Mouse (Mus musculus): ENCODE data around the gene Klhdc4. TPM values are rescaled to one million over a fixed set of nuclear protein-coding genes. Genes with fewer than 3 reads are reported as not detected.

The Klhdc4 gene
- polyA plus RNA-seq, 1 experiment from 2014 or later, result 43.7 TPM

DNA sequence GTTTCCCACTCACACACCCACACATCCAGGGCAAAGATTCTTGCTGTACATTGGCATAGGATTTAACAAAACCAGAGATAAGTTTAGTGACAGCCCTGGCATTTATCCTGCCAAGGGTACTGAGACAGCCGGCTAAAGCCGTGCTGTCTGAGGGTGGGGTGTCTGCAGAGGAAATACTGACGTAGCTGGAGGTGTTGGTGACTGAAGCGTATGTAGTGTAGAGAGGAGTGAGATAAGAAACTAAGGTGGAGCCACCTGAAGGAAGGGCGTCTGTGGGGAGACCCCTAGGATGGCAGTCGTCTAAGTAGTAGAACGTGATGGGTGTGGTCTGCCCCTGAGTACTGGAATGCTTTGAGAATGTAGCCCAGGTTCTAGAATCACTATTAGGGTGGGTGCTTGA lies 23.1 kb upstream of the Klhdc4 start:
- Histone ChIP-seq H3K36me3 (ENCODE audit: control insufficient read depth, insufficient read depth, low read length) (no peaks in the 10 kb centered on the region), H3K4me1 (replicated peaks; ENCODE audit: control insufficient read depth, insufficient read depth, low read length) (no peaks in the 10 kb centered on the region), H3K27ac (ENCODE audit: low read depth) (no peak overlapping the region), H3K27me3 (replicated peaks; ENCODE audit: control insufficient read depth, insufficient read depth, low read length) (0 out of 2 replicates have a peak, but pooled peaks cover 3% of the 10 kb centered on the region), H3K9me3 (ENCODE audit: control insufficient read depth, low read length) (no peaks in the 10 kb centered on the region), H3K9ac (ENCODE audit: low read length) (no peak overlapping the region), H3K4me2 (ENCODE audit: low read length) (no peak overlapping the region), H3K4me3 (ENCODE audit: low read depth, low read length) (no peak overlapping the region)
- ATAC-seq (replicated peaks; ENCODE audit: low FRiP score, low TSS enrichment, low read depth) (no peak), DNase-seq (ENCODE audit: low spot score) (no peak)
- 42% methylated on average over 7 of the region's 7 CpGs for WGBS

GRCm38 (mm10) chr8:121851716-121852115 lies 22.3 kb upstream of the Klhdc4 start:
- H3K4me3 ChIP-seq (ENCODE audit: low read depth, low read length), result no peak overlapping the region
- H3K27ac ChIP-seq (ENCODE audit: low read depth), result no peak overlapping the region
- no peaks in the 10 kb centered on the region for H3K9me3 ChIP-seq (ENCODE audit: control insufficient read depth, low read length)
- WGBS, result 33% methylated on average over 7 of the region's 7 CpGs
- no peaks in the 10 kb centered on the region for H3K4me1 ChIP-seq (replicated peaks; ENCODE audit: control insufficient read depth, insufficient read depth, low read length)
- no peak overlapping the region for H3K4me2 ChIP-seq (ENCODE audit: low read length)
- DNase-seq (ENCODE audit: low spot score) (no peak), ATAC-seq (replicated peaks; ENCODE audit: low FRiP score, low TSS enrichment, low read depth) (no peak)
- H3K36me3 ChIP-seq (ENCODE audit: control insufficient read depth, insufficient read depth, low read length), result no peaks in the 10 kb centered on the region
- no peak overlapping the region for H3K9ac ChIP-seq (ENCODE audit: low read length)
- H3K27me3 ChIP-seq (replicated peaks; ENCODE audit: control insufficient read depth, insufficient read depth, low read length), result 0 out of 2 replicates have a peak, but pooled peaks cover 3% of the 10 kb centered on the region

DNA sequence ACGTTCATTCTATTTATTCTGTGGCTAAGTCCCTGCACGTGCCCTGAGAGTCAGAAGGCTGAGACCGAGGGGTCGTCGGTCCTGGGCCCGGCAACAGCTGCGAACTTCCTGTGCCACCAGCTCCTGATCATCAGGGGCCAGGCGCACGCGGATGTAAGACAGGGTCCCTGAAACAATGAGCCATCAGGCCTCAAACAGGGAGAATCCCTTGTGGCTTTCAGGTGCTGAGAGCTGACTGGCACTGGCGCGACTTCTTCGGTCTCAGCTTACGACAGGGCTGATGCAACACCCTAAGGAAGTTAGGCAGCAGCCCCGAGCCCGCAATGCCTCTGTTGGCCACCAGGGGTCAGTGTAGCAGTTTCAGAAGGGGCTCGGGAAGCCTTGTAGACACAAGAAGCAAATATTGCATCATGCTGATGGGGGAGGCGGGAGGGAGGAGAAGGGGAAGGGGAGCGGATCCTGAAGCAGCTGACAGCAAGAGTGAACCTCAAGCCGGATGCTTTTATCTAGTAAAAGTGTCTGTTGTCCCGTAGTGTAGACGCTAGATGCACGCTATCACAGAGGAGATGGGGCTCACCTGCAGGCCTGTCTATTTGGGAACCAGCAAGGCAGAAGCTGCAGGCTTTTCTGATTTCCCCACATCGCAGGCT lies 21.6 kb upstream of the Klhdc4 start:
- H3K4me1 ChIP-seq (replicated peaks; ENCODE audit: control insufficient read depth, insufficient read depth, low read length), result no peaks in the 10 kb centered on the region
- no peak overlapping the region for H3K27ac ChIP-seq (ENCODE audit: low read depth)
- H3K4me2 ChIP-seq (ENCODE audit: low read length), result peak overlapping the region; percentile 49
- H3K4me3 ChIP-seq (ENCODE audit: low read depth, low read length), result peak overlapping the region; percentile 14; the same call in 1 of the 2 replicates
- WGBS, result 7% methylated on average over 24 of the region's 24 CpGs
- peak overlapping the region; percentile 29; the same call in 1 of the 2 replicates for H3K9ac ChIP-seq (ENCODE audit: low read length)
- H3K27me3 ChIP-seq (replicated peaks; ENCODE audit: control insufficient read depth, insufficient read depth, low read length), result 0 out of 2 replicates have a peak, but pooled peaks cover 3% of the 10 kb centered on the region
- ATAC-seq (replicated peaks; ENCODE audit: low FRiP score, low TSS enrichment, low read depth) (peak; percentile 70), DNase-seq (ENCODE audit: low spot score) (peak; percentile 100)
- no peaks in the 10 kb centered on the region for H3K9me3 ChIP-seq (ENCODE audit: control insufficient read depth, low read length)
- H3K36me3 ChIP-seq (ENCODE audit: control insufficient read depth, insufficient read depth, low read length), result no peaks in the 10 kb centered on the region

GRCm38 (mm10) chr8:121850436-121850820 lies 21.1 kb upstream of the Klhdc4 start:
- 53% methylated on average over 12 of the region's 12 CpGs for WGBS

DNA sequence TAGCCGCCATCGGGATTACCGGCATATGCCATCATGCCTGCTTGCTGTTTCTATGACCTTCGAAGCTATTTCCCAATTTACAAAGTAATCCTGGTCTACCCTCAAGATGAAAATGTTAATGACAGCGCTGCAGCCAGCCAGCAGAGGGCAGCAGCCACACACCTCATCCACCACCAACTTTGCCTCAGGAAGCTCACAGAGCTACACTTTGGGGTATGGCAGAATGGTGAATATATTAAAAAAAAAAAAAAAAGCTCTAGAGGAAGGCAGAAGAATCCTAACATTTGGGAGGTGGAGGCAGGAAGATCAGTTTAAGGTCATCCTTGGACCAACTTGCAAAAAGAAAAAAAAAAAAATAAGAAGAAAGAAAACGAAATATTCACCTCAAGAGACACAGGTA lies 20.6 kb upstream of the Klhdc4 start:
- Histone ChIP-seq H3K4me1 (replicated peaks; ENCODE audit: control insufficient read depth, insufficient read depth, low read length) (no peaks in the 10 kb centered on the region), H3K36me3 (ENCODE audit: control insufficient read depth, insufficient read depth, low read length) (no peaks in the 10 kb centered on the region), H3K9me3 (ENCODE audit: control insufficient read depth, low read length) (no peaks in the 10 kb centered on the region), H3K4me3 (ENCODE audit: low read depth, low read length) (no peak overlapping the region), H3K27ac (ENCODE audit: low read depth) (no peak overlapping the region), H3K4me2 (ENCODE audit: low read length) (no peak overlapping the region), H3K27me3 (replicated peaks; ENCODE audit: control insufficient read depth, insufficient read depth, low read length) (0 out of 2 replicates have a peak, but pooled peaks cover 3% of the 10 kb centered on the region), H3K9ac (ENCODE audit: low read length) (no peak overlapping the region)
- DNase-seq (ENCODE audit: low spot score) (peak; percentile 86), ATAC-seq (replicated peaks; ENCODE audit: low FRiP score, low TSS enrichment, low read depth) (0 out of 2 replicates have a peak, but pooled peaks have one; percentile 26)
- 13% methylated on average over 6 of the region's 6 CpGs for WGBS

More at GRCm38 (mm10) chr8:121850436-121850820, 21.1 kb upstream of the Klhdc4 start:
- DNase-seq (ENCODE audit: low spot score), result no peak
- Histone ChIP-seq H3K9me3 (ENCODE audit: control insufficient read depth, low read length) (no peaks in the 10 kb centered on the region), H3K4me2 (ENCODE audit: low read length) (peak overlapping the region; percentile 49), H3K4me1 (replicated peaks; ENCODE audit: control insufficient read depth, insufficient read depth, low read length) (no peaks in the 10 kb centered on the region), H3K36me3 (ENCODE audit: control insufficient read depth, insufficient read depth, low read length) (no peaks in the 10 kb centered on the region), H3K4me3 (ENCODE audit: low read depth, low read length) (no peak overlapping the region), H3K27ac (ENCODE audit: low read depth) (no peak overlapping the region), H3K27me3 (replicated peaks; ENCODE audit: control insufficient read depth, insufficient read depth, low read length) (0 out of 2 replicates have a peak, but pooled peaks cover 3% of the 10 kb centered on the region), H3K9ac (ENCODE audit: low read length) (peak overlapping the region; percentile 29; the same call in 1 of the 2 replicates)
- ATAC-seq (replicated peaks; ENCODE audit: low FRiP score, low TSS enrichment, low read depth), result no peak; the same call in 1 of the 2 replicates

DNA sequence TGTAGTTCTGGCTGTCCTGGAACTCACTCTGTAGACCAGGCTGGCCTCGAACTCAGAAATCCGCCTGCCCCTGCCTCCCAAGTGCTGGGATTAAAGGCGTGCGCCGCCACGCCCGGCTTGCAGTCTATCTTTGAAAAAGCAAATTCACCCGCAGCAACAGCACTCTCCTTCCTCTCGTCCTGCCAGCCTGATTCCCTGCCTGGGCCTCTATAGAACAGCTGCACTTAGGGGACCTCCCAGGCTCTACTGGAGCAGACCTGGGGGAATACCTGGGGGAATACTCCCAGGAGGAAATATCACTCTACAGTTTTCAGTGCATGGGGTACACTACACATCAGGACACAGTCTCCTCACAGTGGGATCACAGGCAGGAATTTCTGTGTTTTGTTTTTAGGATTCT lies 19.9 kb upstream of the Klhdc4 start:
- Histone ChIP-seq H3K36me3 (ENCODE audit: control insufficient read depth, insufficient read depth, low read length) (no peaks in the 10 kb centered on the region), H3K9ac (ENCODE audit: low read length) (no peak overlapping the region), H3K4me1 (replicated peaks; ENCODE audit: control insufficient read depth, insufficient read depth, low read length) (no peaks in the 10 kb centered on the region), H3K4me2 (ENCODE audit: low read length) (no peak overlapping the region), H3K27ac (ENCODE audit: low read depth) (no peak overlapping the region), H3K27me3 (replicated peaks; ENCODE audit: control insufficient read depth, insufficient read depth, low read length) (0 out of 2 replicates have a peak, but pooled peaks cover 3% of the 10 kb centered on the region), H3K9me3 (ENCODE audit: control insufficient read depth, low read length) (no peaks in the 10 kb centered on the region), H3K4me3 (ENCODE audit: low read depth, low read length) (no peak overlapping the region)
- no peak for ATAC-seq (replicated peaks; ENCODE audit: low FRiP score, low TSS enrichment, low read depth)
- WGBS, result 73% methylated on average over 9 of the region's 9 CpGs
- no peak for DNase-seq (ENCODE audit: low spot score)

DNA sequence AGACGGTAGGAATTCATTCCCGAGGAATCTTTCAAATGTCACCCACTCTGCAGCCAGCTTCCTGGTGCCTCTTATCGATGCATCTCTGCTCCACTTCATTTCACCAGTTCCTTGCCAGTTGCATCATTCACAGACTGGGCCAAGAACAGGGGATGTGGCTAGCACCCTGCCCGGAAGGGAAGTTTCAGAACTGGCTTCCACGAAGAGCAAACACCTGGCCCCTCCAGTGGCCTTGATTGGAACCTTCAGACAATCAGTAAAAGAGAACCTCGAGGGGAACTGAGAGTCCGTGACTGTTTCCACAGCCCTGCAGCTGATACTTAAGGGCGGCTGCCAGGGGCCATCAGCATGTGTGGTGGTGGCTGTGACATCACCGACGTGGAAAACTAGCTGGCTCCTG lies 19.1 kb upstream of the Klhdc4 start:
- Histone ChIP-seq H3K27ac (ENCODE audit: low read depth) (no peak overlapping the region), H3K4me3 (ENCODE audit: low read depth, low read length) (no peak overlapping the region), H3K4me2 (ENCODE audit: low read length) (no peak overlapping the region), H3K9me3 (ENCODE audit: control insufficient read depth, low read length) (no peaks in the 10 kb centered on the region), H3K9ac (ENCODE audit: low read length) (no peak overlapping the region), H3K27me3 (replicated peaks; ENCODE audit: control insufficient read depth, insufficient read depth, low read length) (0 out of 2 replicates have a peak, but pooled peaks cover 3% of the 10 kb centered on the region), H3K4me1 (replicated peaks; ENCODE audit: control insufficient read depth, insufficient read depth, low read length) (no peaks in the 10 kb centered on the region), H3K36me3 (ENCODE audit: control insufficient read depth, insufficient read depth, low read length) (no peaks in the 10 kb centered on the region)
- WGBS, result 62% methylated on average over 10 of the region's 10 CpGs
- ATAC-seq (replicated peaks; ENCODE audit: low FRiP score, low TSS enrichment, low read depth), result no peak
- DNase-seq (ENCODE audit: low spot score), result no peak

DNA sequence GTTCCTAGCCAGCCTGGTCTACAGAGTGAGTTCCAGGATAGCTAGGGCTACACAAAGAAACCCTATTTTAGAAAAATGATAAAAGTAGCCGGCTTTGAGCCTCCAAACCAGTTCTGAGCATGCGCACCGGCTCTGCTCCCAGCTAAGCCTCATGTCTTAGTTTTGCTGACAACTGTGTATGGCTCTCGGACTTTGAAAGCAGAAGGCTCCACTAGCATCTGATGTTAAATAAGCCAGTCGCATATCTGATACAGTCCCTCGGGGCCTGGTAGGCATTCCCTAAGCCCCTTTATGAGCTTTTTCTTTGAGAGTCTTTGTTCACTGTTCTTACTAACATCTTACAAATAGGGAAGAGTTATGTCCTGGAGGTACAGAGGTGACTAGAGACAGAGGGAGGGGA lies 18.6 kb upstream of the Klhdc4 start:
- WGBS, result 62% methylated on average over 6 of the region's 6 CpGs
- H3K9me3 ChIP-seq (ENCODE audit: control insufficient read depth, low read length), result no peaks in the 10 kb centered on the region
- H3K4me1 ChIP-seq (replicated peaks; ENCODE audit: control insufficient read depth, insufficient read depth, low read length), result no peaks in the 10 kb centered on the region
- DNase-seq (ENCODE audit: low spot score) (no peak), ATAC-seq (replicated peaks; ENCODE audit: low FRiP score, low TSS enrichment, low read depth) (no peak)
- no peak overlapping the region for H3K9ac ChIP-seq (ENCODE audit: low read length)
- H3K27me3 ChIP-seq (replicated peaks; ENCODE audit: control insufficient read depth, insufficient read depth, low read length), result 0 out of 2 replicates have a peak, but pooled peaks cover 3% of the 10 kb centered on the region
- no peak overlapping the region for H3K4me2 ChIP-seq (ENCODE audit: low read length)
- no peak overlapping the region for H3K4me3 ChIP-seq (ENCODE audit: low read depth, low read length)
- no peak overlapping the region for H3K27ac ChIP-seq (ENCODE audit: low read depth)
- no peaks in the 10 kb centered on the region for H3K36me3 ChIP-seq (ENCODE audit: control insufficient read depth, insufficient read depth, low read length)
